Mouse (Mus musculus): ENCODE data around the gene Slc6a19.
A peak's percentile ranks its signal among the peaks of the same experiment; 100 is the strongest.
"Not testable (repeated sequence)": the region's sequence is repeated elsewhere in the genome, so short reads cannot be mapped to it uniquely, and the experiment has no call there.

The Slc6a19 gene

GRCm38 (mm10) chr13:73704694-73705325, at the start of gene Slc6a19:
Slc6a19 (minus strand) TSS chr13:73704865.
- DNase-seq (ENCODE audit: low spot score in 2 of 2), result no peak

GRCm38 (mm10) chr13:73751284-73751683, 46.6 kb upstream of the Slc6a19 start:
- no peak for DNase-seq (ENCODE audit: low spot score in 2 of 2)

- DNase-seq (ENCODE audit: low spot score in 2 of 2), result no peak
These were observed 45.8 kb upstream of the Slc6a19 start for GRCm38 (mm10) chr13:73750435-73750834.

DNA sequence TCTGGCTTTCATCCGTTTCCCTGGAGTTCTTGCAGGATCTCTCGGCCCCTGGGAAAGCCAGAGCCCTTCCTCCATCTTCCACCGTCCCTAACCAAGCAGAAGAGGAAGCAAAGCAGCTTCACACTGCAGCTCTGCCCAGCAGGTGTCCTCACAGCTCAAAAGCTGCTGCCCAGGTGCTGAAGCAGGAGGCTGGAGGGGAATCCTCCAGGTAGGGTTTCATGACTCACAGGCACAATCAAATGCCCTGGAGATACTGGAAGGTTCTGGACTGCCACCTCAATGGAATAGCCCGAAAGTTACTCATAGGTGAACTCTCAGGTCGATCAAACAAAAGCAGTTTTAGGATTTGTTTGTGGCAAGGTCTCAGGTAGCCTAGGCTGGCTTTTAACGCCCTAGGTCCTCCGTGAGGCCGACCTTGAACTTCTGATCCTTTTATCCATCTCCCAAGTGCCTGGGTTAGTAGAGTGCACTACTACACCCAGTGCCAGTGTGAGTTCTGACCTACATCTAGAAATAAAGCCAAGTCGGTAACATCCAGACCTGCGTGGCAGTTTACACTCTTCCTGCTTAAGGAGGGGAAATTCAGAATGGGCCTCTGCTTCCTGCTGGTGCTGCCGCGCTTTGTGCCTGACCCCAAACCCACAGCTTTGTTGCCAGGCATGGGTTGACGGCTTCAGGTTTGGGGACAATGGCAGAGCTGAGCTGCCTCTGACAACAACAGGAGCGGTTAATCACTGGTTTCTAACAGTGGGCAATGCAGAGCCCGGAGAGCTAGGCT, 44.2 kb upstream of the Slc6a19 start:
- peak in 1 of 2 experiments; percentile 31 for DNase-seq (ENCODE audit: low spot score in 2 of 2)

- no peak for DNase-seq (ENCODE audit: low spot score in 2 of 2)
These were observed 39.0 kb upstream of the Slc6a19 start for GRCm38 (mm10) chr13:73743662-73744061.

DNA sequence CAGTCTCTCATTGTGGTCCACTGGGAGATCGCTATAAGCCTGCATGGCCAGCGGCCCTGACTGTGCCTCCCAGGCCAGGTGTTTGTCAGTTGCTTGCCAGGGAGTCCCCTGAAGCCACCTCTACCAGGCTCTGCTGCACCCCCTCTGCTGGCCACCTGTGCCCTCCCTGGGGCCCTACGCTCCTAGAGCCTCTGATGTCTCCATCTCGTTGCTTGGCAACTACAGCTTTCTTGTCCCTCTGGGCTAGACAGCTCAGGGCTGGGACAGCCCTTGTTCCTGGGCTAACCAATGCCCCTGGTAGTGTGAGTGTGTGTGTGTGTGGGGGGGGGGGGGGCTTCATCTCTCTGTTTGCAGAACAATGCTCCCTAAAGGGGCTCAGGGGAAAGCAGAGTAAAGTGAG, 38.3 kb upstream of the Slc6a19 start:
- no peak for DNase-seq (ENCODE audit: low spot score in 2 of 2)

DNA sequence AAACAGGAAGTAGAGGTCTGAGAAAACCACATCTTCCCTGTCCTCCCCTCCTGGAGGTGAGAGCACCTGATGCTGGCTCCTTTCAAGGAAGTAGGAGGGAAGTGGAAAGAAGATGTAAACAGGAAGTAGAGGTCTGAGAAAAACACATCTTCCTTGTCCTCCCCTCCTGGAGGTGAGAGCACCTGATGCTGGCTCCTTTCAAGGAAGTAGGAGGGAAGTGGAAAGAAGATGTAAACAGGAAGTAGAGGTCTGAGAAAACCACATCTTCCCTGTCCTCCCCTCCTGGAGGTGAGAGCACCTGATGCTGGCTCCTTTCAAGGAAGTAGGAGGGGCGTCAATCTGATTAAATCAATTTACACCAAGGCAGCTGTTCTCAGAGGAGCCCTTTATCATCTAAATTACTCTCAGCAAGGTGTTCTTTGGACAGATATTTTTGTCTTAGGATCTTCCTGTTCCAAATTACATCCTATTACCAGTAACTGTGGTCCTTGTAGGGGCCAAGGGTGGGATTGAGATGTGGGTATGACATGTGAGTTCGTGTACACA, 35.8 kb upstream of the Slc6a19 start:
- DNase-seq (ENCODE audit: low spot score in 2 of 2), result not testable (repeated sequence)

DNA sequence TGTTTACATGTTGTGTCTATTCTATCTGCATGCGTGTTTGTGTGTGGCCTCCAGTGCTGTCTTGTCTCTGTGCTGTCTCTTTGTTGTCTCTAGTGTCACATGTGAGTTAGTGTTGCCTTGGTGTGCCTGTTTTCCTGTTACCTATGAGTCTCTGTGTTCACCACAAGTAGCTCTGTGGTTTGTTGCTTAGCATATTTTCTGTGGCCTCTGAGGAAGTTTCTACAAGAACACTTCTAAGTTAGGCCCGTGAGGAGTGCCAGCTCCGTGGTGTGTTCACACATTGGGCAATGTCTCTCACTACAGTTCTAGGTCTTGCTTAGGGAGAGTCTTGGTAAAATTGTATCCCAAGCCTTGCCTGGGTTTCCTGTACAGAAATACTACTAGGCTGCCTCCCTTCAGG, 32.3 kb upstream of the Slc6a19 start:
- DNase-seq (ENCODE audit: low spot score in 2 of 2), result no peak

GRCm38 (mm10) chr13:73735928-73736327, 31.3 kb upstream of the Slc6a19 start:
- DNase-seq (ENCODE audit: low spot score in 2 of 2), result no peak

DNA sequence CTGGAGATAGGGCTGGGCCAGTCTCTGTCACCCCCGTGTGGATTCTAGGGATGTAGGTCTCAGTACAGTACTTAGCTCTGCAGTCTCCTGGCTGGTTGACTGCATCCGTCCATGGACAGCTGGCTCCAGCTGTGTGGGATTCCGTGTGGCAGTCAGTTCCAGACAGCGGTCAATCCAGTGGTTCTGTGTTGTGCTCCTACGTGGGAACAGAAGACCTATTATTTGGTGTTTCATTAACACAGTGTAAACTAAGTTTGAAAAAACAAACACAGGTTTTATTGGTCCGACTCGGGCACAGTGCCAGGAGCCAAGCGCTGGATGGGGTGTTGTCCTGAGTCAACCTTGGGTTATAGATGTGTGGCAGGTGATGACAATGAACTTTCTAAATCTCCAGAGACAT, 30.6 kb upstream of the Slc6a19 start:
- no peak for DNase-seq (ENCODE audit: low spot score in 2 of 2)

DNA sequence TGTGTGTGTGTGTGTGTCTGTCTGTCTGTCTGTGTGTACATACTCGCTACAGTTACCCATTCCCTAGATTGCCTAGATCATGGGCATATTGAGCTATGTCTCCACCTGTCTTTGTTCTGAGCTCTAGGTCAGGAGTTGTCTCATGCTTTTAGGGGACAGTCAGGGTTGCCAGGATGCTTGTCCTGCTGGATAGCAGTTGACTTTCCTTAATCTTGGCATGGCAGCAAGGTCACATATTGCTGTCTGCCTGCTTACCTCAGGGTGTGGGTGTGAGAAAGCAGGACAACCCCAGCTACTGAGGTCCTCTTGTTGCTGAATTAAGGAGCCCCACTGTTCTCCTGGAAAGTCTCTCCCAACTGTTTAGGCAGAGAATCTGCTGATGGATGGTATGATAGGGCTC, 29.7 kb upstream of the Slc6a19 start:
- DNase-seq (ENCODE audit: low spot score in 2 of 2), result no peak

- no peak for DNase-seq (ENCODE audit: low spot score in 2 of 2)
These were observed 28.4 kb upstream of the Slc6a19 start, which contains the start of gene Slc12a7 for GRCm38 (mm10) chr13:73732742-73733700. Slc12a7 (plus strand) TSS chr13:73733094.

- DNase-seq (ENCODE audit: low spot score in 2 of 2), result no peak
These were observed 27.6 kb upstream of the Slc6a19 start for GRCm38 (mm10) chr13:73732235-73732634.

- DNase-seq (ENCODE audit: low spot score in 2 of 2), result no peak
These were observed 26.2 kb upstream of the Slc6a19 start for GRCm38 (mm10) chr13:73730913-73731312.

DNA sequence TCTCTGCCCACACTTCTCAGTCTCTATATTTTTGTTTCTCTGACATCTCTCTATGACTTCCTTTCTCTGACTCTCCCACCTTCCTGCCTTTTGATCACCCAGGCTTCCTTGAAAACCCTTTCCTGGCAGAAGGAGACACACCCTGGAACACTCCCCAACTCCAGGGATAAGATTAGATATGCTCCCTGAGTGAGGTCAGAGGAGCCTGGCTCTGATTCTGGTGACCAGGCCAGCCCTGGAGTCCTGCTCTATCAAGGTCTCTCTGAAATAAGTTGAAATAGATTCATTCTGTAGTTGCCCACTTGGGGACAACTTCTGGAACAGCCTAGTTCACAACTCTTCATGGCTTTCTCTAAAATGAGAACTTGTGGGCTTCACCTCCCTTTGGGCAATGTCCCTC, 24.0 kb upstream of the Slc6a19 start:
- DNase-seq (ENCODE audit: low spot score in 2 of 2), result no peak

DNA sequence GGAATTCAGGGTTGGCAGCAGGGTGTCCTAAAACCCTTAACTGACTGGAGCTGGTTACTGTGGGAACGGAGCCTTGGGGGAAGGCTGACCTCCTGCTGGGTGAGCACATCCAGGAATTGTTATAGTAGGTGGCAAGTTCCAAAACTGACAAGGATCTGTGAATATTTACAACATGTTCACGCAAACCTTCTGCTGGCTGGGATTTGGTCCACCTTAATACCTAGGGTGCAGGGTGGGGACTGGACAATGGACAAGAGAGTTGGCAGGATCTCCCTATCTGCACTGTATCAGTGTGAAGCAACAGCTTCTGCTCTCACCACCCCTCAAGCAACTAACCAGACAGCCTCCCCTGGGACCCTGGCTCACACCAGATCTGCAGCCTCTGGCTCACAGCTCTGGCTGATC, 23.0 kb upstream of the Slc6a19 start:
- peak in 1 of 2 experiments; percentile 26 for DNase-seq (ENCODE audit: low spot score in 2 of 2)

- DNase-seq (ENCODE audit: low spot score in 2 of 2), result no peak
These were observed 20.6 kb upstream of the Slc6a19 start for GRCm38 (mm10) chr13:73725315-73725714.

DNA sequence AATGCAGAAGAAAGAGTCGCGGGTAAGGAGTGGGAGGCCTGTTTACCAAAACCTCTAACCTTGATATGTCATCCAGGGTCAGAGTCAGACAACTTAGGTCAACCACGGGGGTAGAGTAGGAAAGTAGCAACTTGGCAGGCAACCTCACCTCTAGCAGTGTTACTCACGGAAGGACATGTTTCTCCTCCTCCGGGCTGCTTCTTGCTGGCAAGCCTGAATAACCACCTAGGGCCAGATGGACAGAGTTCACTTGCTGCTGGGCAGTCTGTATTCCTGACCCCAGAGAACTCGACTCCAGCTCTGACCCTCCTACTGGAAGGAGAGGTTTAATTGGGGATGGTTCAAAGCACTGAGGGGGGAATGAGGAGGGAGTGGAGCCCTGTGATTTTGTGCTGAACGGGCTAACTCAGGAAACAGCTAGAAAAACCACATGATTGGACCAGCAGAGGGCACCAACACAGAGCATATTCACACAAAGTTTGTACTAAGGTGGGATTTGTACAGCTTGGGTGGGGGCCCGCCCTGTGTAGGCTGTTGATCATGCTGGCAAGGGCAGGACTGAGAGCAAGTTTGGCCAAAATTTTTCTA, 18.5 kb upstream of the Slc6a19 start:
- DNase-seq (ENCODE audit: low spot score in 2 of 2), result peak; percentile 47 to 68

DNA sequence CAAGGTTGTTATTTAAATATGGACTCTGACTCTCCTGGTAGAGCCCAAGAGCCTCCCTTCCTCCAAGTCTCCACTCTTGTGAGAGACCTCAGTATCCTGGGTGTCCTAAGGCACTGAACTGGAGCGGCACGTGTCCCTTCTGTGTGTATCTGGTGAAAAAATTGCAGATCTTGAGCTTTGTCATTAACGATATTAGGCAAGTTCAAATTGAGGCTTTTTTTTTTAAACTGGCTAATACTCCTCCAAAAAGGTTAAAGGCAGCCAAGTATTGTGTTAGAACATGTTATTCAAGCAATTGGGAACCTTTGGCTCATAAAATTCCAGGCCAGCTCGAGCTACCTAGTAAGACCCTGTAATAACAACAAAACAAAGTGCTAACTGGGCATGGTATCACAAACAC, 15.6 kb upstream of the Slc6a19 start:
- no peak for DNase-seq (ENCODE audit: low spot score in 2 of 2)

DNA sequence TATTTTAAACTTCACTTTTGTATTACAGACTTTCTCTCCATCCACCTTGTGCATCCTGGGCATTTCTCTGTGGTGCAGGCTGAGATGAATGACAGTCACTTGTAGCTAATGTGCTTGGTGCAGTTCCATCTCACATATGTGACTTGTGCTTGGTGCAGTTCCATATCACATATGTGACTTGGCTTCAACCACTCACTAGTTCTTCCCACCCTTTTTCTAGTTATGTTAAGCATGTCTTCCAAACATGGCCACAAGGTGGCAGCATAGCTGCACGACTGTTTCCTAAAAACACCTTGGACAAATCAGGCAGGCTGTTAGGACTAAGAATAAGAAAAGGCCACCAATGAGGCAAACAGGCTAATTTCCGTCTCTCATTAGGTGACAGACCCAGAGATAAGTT, 13.6 kb upstream of the Slc6a19 start:
- peak; percentile 84 to 90 for DNase-seq (ENCODE audit: low spot score in 2 of 2)

GRCm38 (mm10) chr13:73714020-73714419, 9.4 kb upstream of the Slc6a19 start:
- no peak for DNase-seq (ENCODE audit: low spot score in 2 of 2)
